Mouse (Mus musculus): ENCODE measurements around the gene Pld5. TPM values are rescaled to one million over a fixed set of nuclear protein-coding genes. Genes with fewer than 3 reads are reported as not detected.

Gene Pld5
- total and polyA plus RNA-seq, 2 experiments: not detected

- Histone ChIP-seq H3K27ac (replicated peaks; ENCODE audit: insufficient read depth, low read depth, low read length) (no peak overlapping the region), H3K79me2 (ENCODE audit: control insufficient read depth, insufficient read depth, low read length) (no peaks in the 10 kb centered on the region), H3K9ac (ENCODE audit: low read depth, low read length) (no peak overlapping the region), H3K27me3 (ENCODE audit: control insufficient read depth, insufficient read depth, low read length) (no peaks in the 10 kb centered on the region), H3K4me3 (ENCODE audit: insufficient read depth, low read depth, low read length) (no peak overlapping the region), H3K36me3 (ENCODE audit: control insufficient read depth, insufficient read depth, low read length) (no peaks in the 10 kb centered on the region), H3K4me1 (ENCODE audit: control insufficient read depth, insufficient read depth, low read length) (no peaks in the 10 kb centered on the region)
- TF ChIP-seq CTCF (IDR thresholded peaks at IDR 0.05; ENCODE audit: low read depth, low read length): no peak
- no peak for TF ChIP-seq POLR2A (IDR thresholded peaks at IDR 0.05; ENCODE audit: extremely low read depth, insufficient read depth, low read length)
- DNase-seq (ENCODE audit: extremely low read depth, low read depth, low spot score): no peak
- 40% methylated on average over 1 of the region's 1 CpGs for WGBS
Observed at GRCm38 (mm10) chr1:176053653-176054052, 221.5 kb downstream of the Pld5 start.

GRCm38 (mm10) chr1:176046995-176047394 lies 228.1 kb downstream of the Pld5 start:
- H3K79me2 ChIP-seq (ENCODE audit: control insufficient read depth, insufficient read depth, low read length): no peaks in the 10 kb centered on the region
- no peak overlapping the region for H3K4me3 ChIP-seq (ENCODE audit: insufficient read depth, low read depth, low read length)
- no peaks in the 10 kb centered on the region for H3K27me3 ChIP-seq (ENCODE audit: control insufficient read depth, insufficient read depth, low read length)
- H3K9ac ChIP-seq (ENCODE audit: low read depth, low read length): no peak overlapping the region
- H3K36me3 ChIP-seq (ENCODE audit: control insufficient read depth, insufficient read depth, low read length): no peaks in the 10 kb centered on the region
- no peak overlapping the region for H3K27ac ChIP-seq (replicated peaks; ENCODE audit: insufficient read depth, low read depth, low read length)
- WGBS: 52% methylated on average over 5 of the region's 5 CpGs
- no peaks in the 10 kb centered on the region for H3K4me1 ChIP-seq (ENCODE audit: control insufficient read depth, insufficient read depth, low read length)
- TF ChIP-seq POLR2A (IDR thresholded peaks at IDR 0.05; ENCODE audit: extremely low read depth, insufficient read depth, low read length) (no peak), CTCF (IDR thresholded peaks at IDR 0.05; ENCODE audit: low read depth, low read length) (no peak)
- no peak for DNase-seq (ENCODE audit: extremely low read depth, low read depth, low spot score)

- 89% methylated on average over 1 of the region's 1 CpGs for WGBS
- Histone ChIP-seq H3K79me2 (ENCODE audit: control insufficient read depth, insufficient read depth, low read length) (no peaks in the 10 kb centered on the region), H3K36me3 (ENCODE audit: control insufficient read depth, insufficient read depth, low read length) (no peaks in the 10 kb centered on the region), H3K4me3 (ENCODE audit: insufficient read depth, low read depth, low read length) (no peak overlapping the region), H3K27me3 (ENCODE audit: control insufficient read depth, insufficient read depth, low read length) (no peaks in the 10 kb centered on the region), H3K4me1 (ENCODE audit: control insufficient read depth, insufficient read depth, low read length) (no peaks in the 10 kb centered on the region), H3K9ac (ENCODE audit: low read depth, low read length) (no peak overlapping the region), H3K27ac (replicated peaks; ENCODE audit: insufficient read depth, low read depth, low read length) (no peak overlapping the region)
- TF ChIP-seq POLR2A (IDR thresholded peaks at IDR 0.05; ENCODE audit: extremely low read depth, insufficient read depth, low read length) (no peak), CTCF (IDR thresholded peaks at IDR 0.05; ENCODE audit: low read depth, low read length) (no peak)
- DNase-seq (ENCODE audit: extremely low read depth, low read depth, low spot score): no peak
Observed at GRCm38 (mm10) chr1:176046375-176046774, 228.7 kb downstream of the Pld5 start.

- WGBS: 78% methylated on average over 4 of the region's 4 CpGs
- H3K4me1 ChIP-seq (ENCODE audit: control insufficient read depth, insufficient read depth, low read length): no peaks in the 10 kb centered on the region
- no peaks in the 10 kb centered on the region for H3K27me3 ChIP-seq (ENCODE audit: control insufficient read depth, insufficient read depth, low read length)
- no peak overlapping the region for H3K9ac ChIP-seq (ENCODE audit: low read depth, low read length)
- no peak overlapping the region for H3K27ac ChIP-seq (replicated peaks; ENCODE audit: insufficient read depth, low read depth, low read length)
- TF ChIP-seq POLR2A (IDR thresholded peaks at IDR 0.05; ENCODE audit: extremely low read depth, insufficient read depth, low read length) (no peak), CTCF (IDR thresholded peaks at IDR 0.05; ENCODE audit: low read depth, low read length) (no peak)
- H3K36me3 ChIP-seq (ENCODE audit: control insufficient read depth, insufficient read depth, low read length): no peaks in the 10 kb centered on the region
- no peak overlapping the region for H3K4me3 ChIP-seq (ENCODE audit: insufficient read depth, low read depth, low read length)
- H3K79me2 ChIP-seq (ENCODE audit: control insufficient read depth, insufficient read depth, low read length): no peaks in the 10 kb centered on the region
- DNase-seq (ENCODE audit: extremely low read depth, low read depth, low spot score): no peak
Observed at GRCm38 (mm10) chr1:176043056-176043455, 232.1 kb downstream of the Pld5 start.

GRCm38 (mm10) chr1:176039923-176040322 lies 235.2 kb downstream of the Pld5 start:
- H3K9ac ChIP-seq (ENCODE audit: low read depth, low read length): no peak overlapping the region
- no peaks in the 10 kb centered on the region for H3K79me2 ChIP-seq (ENCODE audit: control insufficient read depth, insufficient read depth, low read length)
- H3K27me3 ChIP-seq (ENCODE audit: control insufficient read depth, insufficient read depth, low read length): no peaks in the 10 kb centered on the region
- H3K36me3 ChIP-seq (ENCODE audit: control insufficient read depth, insufficient read depth, low read length): no peaks in the 10 kb centered on the region
- no peak for TF ChIP-seq CTCF (IDR thresholded peaks at IDR 0.05; ENCODE audit: low read depth, low read length)
- TF ChIP-seq POLR2A (IDR thresholded peaks at IDR 0.05; ENCODE audit: extremely low read depth, insufficient read depth, low read length): no peak
- DNase-seq (ENCODE audit: extremely low read depth, low read depth, low spot score): no peak
- WGBS: 79% methylated on average over 3 of the region's 3 CpGs
- H3K4me3 ChIP-seq (ENCODE audit: insufficient read depth, low read depth, low read length): no peak overlapping the region
- no peak overlapping the region for H3K27ac ChIP-seq (replicated peaks; ENCODE audit: insufficient read depth, low read depth, low read length)
- no peaks in the 10 kb centered on the region for H3K4me1 ChIP-seq (ENCODE audit: control insufficient read depth, insufficient read depth, low read length)

- no peak overlapping the region for H3K9ac ChIP-seq (ENCODE audit: low read depth, low read length)
- no peaks in the 10 kb centered on the region for H3K27me3 ChIP-seq (ENCODE audit: control insufficient read depth, insufficient read depth, low read length)
- H3K27ac ChIP-seq (replicated peaks; ENCODE audit: insufficient read depth, low read depth, low read length): no peak overlapping the region
- DNase-seq (ENCODE audit: extremely low read depth, low read depth, low spot score): no peak
- 70% methylated on average over 3 of the region's 3 CpGs for WGBS
- no peaks in the 10 kb centered on the region for H3K79me2 ChIP-seq (ENCODE audit: control insufficient read depth, insufficient read depth, low read length)
- no peaks in the 10 kb centered on the region for H3K36me3 ChIP-seq (ENCODE audit: control insufficient read depth, insufficient read depth, low read length)
- TF ChIP-seq POLR2A (IDR thresholded peaks at IDR 0.05; ENCODE audit: extremely low read depth, insufficient read depth, low read length): no peak
- no peak overlapping the region for H3K4me3 ChIP-seq (ENCODE audit: insufficient read depth, low read depth, low read length)
- H3K4me1 ChIP-seq (ENCODE audit: control insufficient read depth, insufficient read depth, low read length): no peaks in the 10 kb centered on the region
Observed at GRCm38 (mm10) chr1:176036028-176036427, 239.1 kb downstream of the Pld5 start.

Measured in liver, adult 2 months (tissue).